Comparison of ENCODE assay signal across 8 mouse cellular contexts in the genomic region with DNA sequence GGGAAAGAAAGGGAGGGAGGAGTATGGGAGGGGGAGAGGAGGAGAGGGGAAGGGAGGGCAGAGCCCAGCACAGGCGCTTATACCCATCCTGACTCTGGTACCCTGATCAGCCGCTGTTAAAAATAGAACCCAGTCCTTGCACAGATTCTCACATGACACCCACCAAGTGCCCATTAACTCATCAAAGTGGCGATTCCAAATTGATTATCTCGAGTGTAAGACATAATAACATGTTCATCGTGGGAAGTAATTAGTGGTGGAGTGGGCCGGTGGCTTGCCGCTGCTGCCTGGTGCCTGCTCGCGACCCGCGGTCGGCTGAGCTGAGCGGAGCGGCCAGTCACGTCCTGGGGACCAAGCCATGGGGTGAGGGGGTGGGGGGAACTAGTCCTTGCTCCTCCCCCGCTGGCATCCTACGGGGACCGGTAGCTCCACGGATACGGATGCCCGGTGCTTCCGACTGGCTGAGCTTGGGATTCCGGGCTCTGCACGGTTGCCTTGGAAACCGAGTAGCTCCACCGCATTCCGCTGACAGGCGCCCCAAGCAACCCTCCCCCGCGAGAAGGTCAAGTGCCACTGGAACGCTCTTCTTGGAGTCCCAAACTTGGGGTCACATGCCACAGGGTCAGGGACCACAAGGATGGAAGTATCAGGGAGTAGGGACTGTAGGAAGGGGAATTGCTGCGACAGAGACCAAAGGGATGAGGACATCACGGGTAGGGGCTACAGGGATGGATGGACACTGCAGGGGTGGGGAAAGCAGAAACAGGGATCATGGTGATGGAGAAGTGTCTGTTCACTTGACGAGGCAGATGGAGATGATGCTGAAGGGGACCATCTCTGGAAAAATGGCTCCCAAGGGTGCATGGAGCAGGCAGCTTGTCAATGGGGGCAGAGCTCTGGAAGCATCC.
DNase-seq lines count a peak whose midpoint lies in the region; ATAC-seq and TF ChIP-seq lines count a peak whose summit lies in the region.

No protein-coding gene starts in this region.

- H3K9ac ChIP-seq in kidney, embryonic 15.5 days, result no peak overlapping the region
- H3K9ac ChIP-seq in hindbrain, embryonic 13.5 days, result peak overlapping the region; percentile 72

- no peaks in the 10 kb centered on the region for H3K36me3 ChIP-seq in kidney, embryonic 15.5 days
- no peaks in the 10 kb centered on the region for H3K36me3 ChIP-seq in hindbrain, embryonic 13.5 days

- no peaks in the 10 kb centered on the region for H3K9me3 ChIP-seq in kidney, embryonic 15.5 days (replicated peaks)
- H3K9me3 ChIP-seq in hindbrain, embryonic 13.5 days, result no peaks in the 10 kb centered on the region

- no peak for TF ChIP-seq CTCF in cortical plate, adult 2 months (IDR thresholded peaks at IDR 0.05; ENCODE audit: extremely low read depth, insufficient read depth, low read length)

- intact Hi-C loops in left cerebral cortex, postnatal 25 days (cut with DNase I), result loop anchor here (5.0 kb wide), 1 partner anchor 88 kb away; a partner anchor contains a TSS

- H3K4me2 ChIP-seq in kidney, embryonic 15.5 days, result peak overlapping the region; percentile 58
- H3K4me2 ChIP-seq in hindbrain, embryonic 13.5 days, result peak overlapping the region; percentile 67

- TF ChIP-seq POLR2A in cortical plate, adult 2 months (IDR thresholded peaks at IDR 0.05; ENCODE audit: extremely low read depth, insufficient read depth, low read length), result 0 out of 2 replicates have a peak, but pooled peaks have one; percentile 6

- no peak for DNase-seq in kidney, adult 9 months
- DNase-seq in left cerebral cortex, postnatal 25 days (ENCODE audit: low spot score in 2 of 2), result peak; percentile 73 to 84
- peak; percentile 78 for DNase-seq in right cerebral cortex, adult 18-20 months
- no peak for DNase-seq in lung, postnatal 36 days

- WGBS in kidney, embryonic 15.5 days, result 1% methylated on average over 34 of the region's 34 CpGs
- WGBS in hindbrain, embryonic 13.5 days, result 1% methylated on average over 34 of the region's 34 CpGs

- H3K4me3 ChIP-seq in kidney, embryonic 15.5 days (replicated peaks), result peak overlapping the region; percentile 28
- peak overlapping the region; percentile 35 for H3K4me3 ChIP-seq in cortical plate, adult 2 months (ENCODE audit: insufficient read depth, low read length)
- H3K4me3 ChIP-seq in hindbrain, embryonic 13.5 days, result peak overlapping the region; percentile 39

- no peak overlapping the region for H3K27ac ChIP-seq in kidney, embryonic 15.5 days
- H3K27ac ChIP-seq in cortical plate, adult 2 months (ENCODE audit: insufficient read depth, low read length), result peak overlapping the region; percentile 14
- H3K27ac ChIP-seq in hindbrain, embryonic 13.5 days, result peak overlapping the region; percentile 84

- no peak for ATAC-seq in kidney, embryonic 15.5 days (replicated peaks; ENCODE audit: low FRiP score)
- ATAC-seq in hindbrain, embryonic 13.5 days (ENCODE audit: low FRiP score), result peak; percentile 69
- no peak for ATAC-seq in erythroblast, adult 5-6 weeks (replicated peaks; ENCODE audit: low FRiP score, poor library complexity, severe bottlenecking)

- peaks cover 65% of the 10 kb centered on the region for H3K4me1 ChIP-seq in kidney, embryonic 15.5 days
- H3K4me1 ChIP-seq in cortical plate, adult 2 months (ENCODE audit: control insufficient read depth, insufficient read depth, low read length), result peaks cover 3% of the 10 kb centered on the region
- H3K4me1 ChIP-seq in hindbrain, embryonic 13.5 days (replicated peaks), result peaks cover 36% of the 10 kb centered on the region

- H3K27me3 ChIP-seq in kidney, embryonic 15.5 days, result peaks cover 73% of the 10 kb centered on the region
- no peaks in the 10 kb centered on the region for H3K27me3 ChIP-seq in hindbrain, embryonic 13.5 days

Comparison
In these comparisons a context has a peak if more than half of its experiments do, and no peak if none do; other contexts are left out.
1. DNase-seq: peak in left cerebral cortex, postnatal 25 days (2 of 2) and right cerebral cortex, adult 18-20 months (single experiment); none in kidney, adult 9 months (single experiment) and lung, postnatal 36 days (single experiment).
2. Peak in every context shown above with its lines, with median percentiles within 50 percentile points of each other: H3K4me3 ChIP-seq.